Mouse (Mus musculus) myocyte (in vitro differentiated cells): ENCODE data around the gene Chrne. TPM values are rescaled to one million over a fixed set of nuclear protein-coding genes. Genes with fewer than 3 reads are reported as not detected.

Source experiments
- H3K27me3 ChIP-seq: one replicate; pipeline ENCODE4 v1.6.1; 2011; ENCODE audit not compliant: control insufficient read depth, insufficient read depth, insufficient read length
- H3K36me3 ChIP-seq: one replicate; pipeline ENCODE4 v1.6.1; 2011; ENCODE audit not compliant: control insufficient read depth, insufficient read depth
- H3K4me2 ChIP-seq: one replicate; pipeline ENCODE4 v1.6.1; 2011; ENCODE audit warnings: low read depth, control low read depth
- H3K4me3 ChIP-seq: one replicate; pipeline ENCODE4 v1.5.1; 2011; ENCODE audit warnings: mild to moderate bottlenecking, control low read depth, moderate library complexity
- H3K79me2 ChIP-seq: one replicate; pipeline ENCODE4 v1.6.1; 2011; ENCODE audit not compliant: control insufficient read depth, insufficient read depth
- H3ac ChIP-seq: one replicate; pipeline ENCODE4 v1.6.1; 2011; ENCODE audit not compliant: control insufficient read depth, insufficient read length
- CEBPB ChIP-seq: IDR thresholded peaks from 2 replicates; pipeline ENCODE4 v1.6.1; 2011; ENCODE audit warnings: mild to moderate bottlenecking, moderate library complexity; ENCODE audit not compliant: poor library complexity, insufficient read depth, severe bottlenecking
- E2F4 ChIP-seq: IDR thresholded peaks from one replicate; pipeline ENCODE4 v1.6.1; 2011; ENCODE audit warnings: mild to moderate bottlenecking, control low read depth, moderate library complexity; ENCODE audit not compliant: insufficient read depth
- MAX ChIP-seq: IDR thresholded peaks from one replicate; pipeline ENCODE4 v1.6.1; 2011; ENCODE audit warnings: low read depth, mild to moderate bottlenecking, control low read depth
- MYOD1 ChIP-seq, 3 experiments: IDR thresholded peaks; one replicate each; pipeline ENCODE4 v1.6.1; 2011; ENCODE audit warnings: control low read depth in 2 of 3, low read depth in 2 of 3, mild to moderate bottlenecking in 2 of 3, moderate library complexity in 1 of 3; ENCODE audit not compliant: insufficient read length in 2 of 3, control insufficient read depth in 1 of 3
- MYOG ChIP-seq, 3 experiments: IDR thresholded peaks; one replicate each; pipeline ENCODE4 v1.6.1; 2011; ENCODE audit warnings: control low read depth in 2 of 3, low read depth in 2 of 3, mild to moderate bottlenecking in 2 of 3; ENCODE audit not compliant: insufficient read length in 2 of 3, control insufficient read depth in 1 of 3, insufficient read depth in 1 of 3
- POLR2A ChIP-seq: IDR thresholded peaks from one replicate; pipeline ENCODE4 v1.6.1; 2011; ENCODE audit warnings: low read depth, mild to moderate bottlenecking, control low read depth, moderate library complexity; ENCODE audit not compliant: insufficient read length
- POLR2AphosphoS2 ChIP-seq: IDR thresholded peaks from one replicate; pipeline ENCODE4 v1.6.1; 2011; ENCODE audit warnings: low read depth, control low read depth; ENCODE audit not compliant: insufficient read length
- REST ChIP-seq: IDR thresholded peaks from one replicate; pipeline ENCODE4 v1.6.1; 2011; ENCODE audit warnings: mild to moderate bottlenecking, control low read depth, moderate library complexity; ENCODE audit not compliant: insufficient read depth, insufficient read length
- SRF ChIP-seq: IDR thresholded peaks from one replicate; pipeline ENCODE4 v1.6.1; 2011; ENCODE audit warnings: low read depth; ENCODE audit not compliant: control insufficient read depth, insufficient read length
- TCF12 ChIP-seq: IDR thresholded peaks from one replicate; pipeline ENCODE4 v1.6.1; 2011; ENCODE audit warnings: mild to moderate bottlenecking, control low read depth; ENCODE audit not compliant: poor library complexity, insufficient read depth, severe bottlenecking
- TCF3 ChIP-seq: IDR thresholded peaks from one replicate; pipeline ENCODE4 v1.6.1; 2011; ENCODE audit warnings: low read depth, control low read depth; ENCODE audit not compliant: insufficient read length
- USF1 ChIP-seq: IDR thresholded peaks from one replicate; pipeline ENCODE4 v1.6.1; 2011; ENCODE audit warnings: low read depth, mild to moderate bottlenecking, control low read depth, moderate library complexity
- polyA plus RNA-seq: library from polyadenylated mRNA; unstranded; fragments of >200 nt; fragmentation: generic; extraction: Trizol; gene quantifications from one replicate; pipeline ENCODE4 v1.2.1, GENCODE M21; 2012; ENCODE audit warnings: missing spikeins

The Chrne gene
- polyA plus RNA-seq, 1 experiment = 5.3 TPM

DNA sequence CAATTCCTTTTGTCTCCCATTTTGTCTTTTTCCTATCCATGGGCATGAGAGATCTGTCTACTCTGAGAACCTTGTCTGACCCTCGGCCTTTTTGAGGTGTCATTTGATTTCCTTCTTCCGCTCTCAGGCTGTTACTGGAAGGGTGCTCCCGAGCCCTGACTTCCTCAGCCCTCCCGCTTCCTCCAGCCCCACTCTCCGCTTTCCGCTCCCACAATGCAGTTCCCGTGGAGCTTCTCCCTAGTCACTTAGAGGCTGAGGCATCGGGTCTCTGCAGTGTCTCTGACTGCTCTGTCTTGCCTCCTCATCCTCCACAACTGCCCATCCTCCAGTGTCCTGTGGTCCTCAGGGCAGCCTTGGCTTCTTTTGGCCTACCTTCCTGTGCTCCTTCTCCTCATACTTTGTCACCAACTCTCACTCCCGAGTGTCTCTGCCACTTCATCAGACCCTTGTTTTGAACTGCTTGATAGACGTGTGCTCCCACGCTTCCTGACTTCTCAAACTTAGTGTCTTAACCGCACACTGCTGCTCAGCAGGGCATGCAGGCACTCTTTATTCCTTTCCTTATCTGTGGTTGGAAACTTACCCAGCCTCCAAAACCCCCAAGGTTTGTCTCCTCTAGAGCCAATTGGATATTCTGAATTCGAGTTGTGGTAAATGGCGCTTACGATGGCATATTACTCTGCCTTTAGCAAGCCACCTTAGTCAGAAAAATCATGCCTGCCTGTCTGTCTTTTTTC, 24.6 kb downstream of the Chrne start:
- Histone ChIP-seq H3ac (no peak overlapping the region), H3K36me3 (no peaks in the 10 kb centered on the region), H3K79me2 (peaks cover 17% of the 10 kb centered on the region), H3K27me3 (no peaks in the 10 kb centered on the region), H3K4me2 (no peak overlapping the region), H3K4me3 (no peak overlapping the region)
- TF ChIP-seq POLR2A (no peak), MYOD1 (IDR thresholded peaks at IDR 0.05; ENCODE audit: control insufficient read depth in 1 of 3, insufficient read length in 2 of 3, low read depth in 2 of 3) (no peak), POLR2AphosphoS2 (no peak), SRF (no peak), TCF12 (no peak), TCF3 (no peak), MAX (no peak), USF1 (no peak), MYOG (IDR thresholded peaks at IDR 0.05; ENCODE audit: control insufficient read depth in 1 of 3, insufficient read depth in 1 of 3, insufficient read length in 2 of 3, low read depth in 2 of 3) (no peak)

DNA sequence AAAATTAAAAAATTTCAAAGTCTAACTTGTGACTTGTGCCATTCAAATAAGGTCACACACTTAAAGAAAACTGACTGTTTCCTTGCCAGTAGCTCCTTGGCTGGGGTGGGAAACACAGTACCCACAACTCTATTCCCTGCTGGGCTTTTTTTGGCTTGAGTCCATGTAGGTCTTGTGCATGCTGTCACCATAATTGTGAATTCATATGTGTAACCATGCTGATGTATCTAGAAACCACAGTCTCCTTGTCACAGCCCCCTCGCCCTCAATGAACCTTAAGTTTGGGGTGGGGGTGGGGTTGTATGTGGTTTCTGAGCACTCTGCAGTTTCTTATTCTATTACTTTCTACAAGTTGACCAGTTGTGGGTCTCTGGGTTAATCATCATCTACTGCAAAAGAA, 27.3 kb downstream of the Chrne start:
- no peak for TF ChIP-seq SRF
- TF ChIP-seq MYOD1 (IDR thresholded peaks at IDR 0.05; ENCODE audit: control insufficient read depth in 1 of 3, insufficient read length in 2 of 3, low read depth in 2 of 3) = no peak
- no peak for TF ChIP-seq E2F4
- TF ChIP-seq USF1 = no peak
- TF ChIP-seq POLR2AphosphoS2 = no peak
- TF ChIP-seq REST = no peak
- TF ChIP-seq CEBPB = no peak
- TF ChIP-seq TCF3 = no peak
- no peak for TF ChIP-seq MYOG (IDR thresholded peaks at IDR 0.05; ENCODE audit: control insufficient read depth in 1 of 3, insufficient read depth in 1 of 3, insufficient read length in 2 of 3, low read depth in 2 of 3)
- TF ChIP-seq TCF12 = no peak
- Histone ChIP-seq H3K27me3 (no peaks in the 10 kb centered on the region), H3K4me2 (no peak overlapping the region), H3K36me3 (no peaks in the 10 kb centered on the region), H3K4me3 (no peak overlapping the region), H3K79me2 (peaks cover 34% of the 10 kb centered on the region), H3ac (no peak overlapping the region)

GRCm38 (mm10) chr11:70586954-70587353, 32.1 kb downstream of the Chrne start:
- Histone ChIP-seq H3K36me3 (no peaks in the 10 kb centered on the region), H3ac (no peak overlapping the region), H3K79me2 (peaks cover 61% of the 10 kb centered on the region), H3K4me2 (no peak overlapping the region), H3K27me3 (no peaks in the 10 kb centered on the region), H3K4me3 (no peak overlapping the region)
- no peak for TF ChIP-seq CEBPB
- no peak for TF ChIP-seq MYOD1 (IDR thresholded peaks at IDR 0.05; ENCODE audit: control insufficient read depth in 1 of 3, insufficient read length in 2 of 3, low read depth in 2 of 3)
- no peak for TF ChIP-seq E2F4
- no peak for TF ChIP-seq SRF
- no peak for TF ChIP-seq MAX
- no peak for TF ChIP-seq REST
- TF ChIP-seq POLR2AphosphoS2 = no peak
- TF ChIP-seq TCF3 = no peak
- TF ChIP-seq TCF12 = no peak
- TF ChIP-seq MYOG (IDR thresholded peaks at IDR 0.05; ENCODE audit: control insufficient read depth in 1 of 3, insufficient read depth in 1 of 3, insufficient read length in 2 of 3, low read depth in 2 of 3) = no peak
- no peak for TF ChIP-seq USF1
- no peak for TF ChIP-seq POLR2A

DNA sequence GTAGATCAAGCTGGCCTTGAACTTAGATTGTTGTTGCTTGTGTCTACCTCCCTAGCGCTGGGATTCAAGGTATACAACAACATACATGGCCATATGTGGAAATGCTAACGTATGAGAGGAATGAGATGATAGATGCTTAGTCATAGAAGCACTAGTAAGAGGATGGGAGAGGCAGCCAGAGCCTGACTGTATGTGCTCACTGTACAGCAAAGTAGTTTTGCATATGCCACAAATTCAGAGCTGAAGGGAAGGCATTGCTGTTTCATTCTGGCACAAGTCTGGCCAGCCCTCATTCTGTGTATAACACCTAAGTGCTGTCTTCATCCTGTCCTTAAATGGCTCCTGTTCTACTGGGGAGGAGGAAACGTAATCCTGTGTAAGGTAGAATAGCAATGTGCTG, 32.8 kb downstream of the Chrne start:
- Histone ChIP-seq H3K36me3 (no peaks in the 10 kb centered on the region), H3K4me3 (no peak overlapping the region), H3ac (no peak overlapping the region), H3K4me2 (peak overlapping the region; percentile 67), H3K79me2 (peaks cover 63% of the 10 kb centered on the region), H3K27me3 (no peaks in the 10 kb centered on the region)
- TF ChIP-seq TCF3 (no peak), POLR2A (no peak), USF1 (no peak), MYOG (IDR thresholded peaks at IDR 0.05; ENCODE audit: control insufficient read depth in 1 of 3, insufficient read depth in 1 of 3, insufficient read length in 2 of 3, low read depth in 2 of 3) (no peak), POLR2AphosphoS2 (no peak), TCF12 (no peak), SRF (no peak), REST (no peak), CEBPB (no peak), MYOD1 (IDR thresholded peaks at IDR 0.05; ENCODE audit: control insufficient read depth in 1 of 3, insufficient read length in 2 of 3, low read depth in 2 of 3) (no peak), E2F4 (no peak), MAX (no peak)
